Mouse (Mus musculus): ENCODE results near the gene Pacsin2.

Gene Pacsin2

DNA sequence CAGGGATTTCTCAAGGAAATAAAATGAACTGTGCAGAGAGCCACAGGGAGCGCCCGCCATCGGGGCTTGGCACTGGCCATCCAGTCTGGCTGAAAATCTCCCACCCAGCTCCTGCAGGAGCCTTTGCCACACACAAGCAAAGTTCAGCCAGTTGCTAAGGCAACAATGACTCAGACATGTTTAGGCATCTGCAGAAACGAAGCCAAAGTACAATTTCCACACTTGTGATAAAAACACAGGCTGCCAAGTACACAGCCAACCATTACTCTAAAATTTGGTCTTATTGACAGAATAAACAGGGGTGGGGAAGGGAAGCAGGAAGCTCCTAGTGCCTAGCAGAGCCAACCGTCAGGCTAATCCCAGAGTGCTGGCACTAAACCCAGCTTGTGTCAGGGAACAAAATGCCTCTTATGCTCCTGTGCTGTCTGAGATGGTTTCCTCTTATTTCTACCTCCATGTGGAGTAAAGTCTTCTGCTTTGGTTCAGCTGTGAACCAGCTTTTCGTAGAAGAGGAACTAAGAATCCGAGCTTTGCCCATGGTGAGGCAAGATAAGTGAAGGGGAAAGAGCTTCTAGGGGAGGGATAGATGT, 12.7 kb downstream of the Pacsin2 start:
- no peak for DNase-seq (ENCODE audit: low spot score in 2 of 2)

DNA sequence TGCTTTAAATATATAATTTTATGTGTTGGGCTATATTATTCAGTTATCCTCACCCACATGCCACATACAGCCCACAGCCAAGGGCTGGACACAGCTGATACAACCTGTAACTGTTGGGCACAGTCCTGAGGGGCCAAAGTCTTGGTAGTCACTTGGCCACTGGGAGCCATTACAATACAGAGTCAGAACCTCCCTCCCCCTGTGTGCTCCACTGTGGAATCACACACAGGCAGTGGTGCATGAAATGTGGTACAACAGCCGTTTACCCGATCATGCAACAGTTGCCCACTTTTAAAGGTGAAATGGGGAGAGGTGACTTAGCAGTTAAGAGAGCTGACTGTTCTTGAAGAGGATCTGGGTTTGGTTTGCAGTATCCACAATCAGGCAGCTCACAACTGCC, 14.4 kb downstream of the Pacsin2 start:
- no peak for DNase-seq (ENCODE audit: low spot score in 2 of 2)

DNA sequence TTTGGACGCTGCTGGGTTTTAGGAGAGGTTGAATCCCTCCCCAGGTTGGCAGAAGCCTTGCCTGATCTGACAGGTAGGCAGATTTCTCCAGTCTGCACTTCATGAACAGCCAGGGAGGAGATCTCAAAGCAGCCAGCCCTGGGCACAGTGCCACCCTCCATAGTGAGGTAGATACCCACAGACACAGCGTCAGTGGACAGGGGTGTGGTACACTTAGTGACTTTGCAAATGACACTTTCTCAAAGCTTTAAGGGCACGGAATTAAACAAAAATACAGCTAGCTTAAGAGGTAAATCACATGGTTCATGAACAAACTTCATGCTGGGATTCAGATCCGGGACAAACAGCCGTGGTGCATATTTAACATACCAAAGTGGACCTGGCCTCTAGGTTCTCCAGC, 15.8 kb downstream of the Pacsin2 start:
- no peak for DNase-seq (ENCODE audit: low spot score in 2 of 2)

DNA sequence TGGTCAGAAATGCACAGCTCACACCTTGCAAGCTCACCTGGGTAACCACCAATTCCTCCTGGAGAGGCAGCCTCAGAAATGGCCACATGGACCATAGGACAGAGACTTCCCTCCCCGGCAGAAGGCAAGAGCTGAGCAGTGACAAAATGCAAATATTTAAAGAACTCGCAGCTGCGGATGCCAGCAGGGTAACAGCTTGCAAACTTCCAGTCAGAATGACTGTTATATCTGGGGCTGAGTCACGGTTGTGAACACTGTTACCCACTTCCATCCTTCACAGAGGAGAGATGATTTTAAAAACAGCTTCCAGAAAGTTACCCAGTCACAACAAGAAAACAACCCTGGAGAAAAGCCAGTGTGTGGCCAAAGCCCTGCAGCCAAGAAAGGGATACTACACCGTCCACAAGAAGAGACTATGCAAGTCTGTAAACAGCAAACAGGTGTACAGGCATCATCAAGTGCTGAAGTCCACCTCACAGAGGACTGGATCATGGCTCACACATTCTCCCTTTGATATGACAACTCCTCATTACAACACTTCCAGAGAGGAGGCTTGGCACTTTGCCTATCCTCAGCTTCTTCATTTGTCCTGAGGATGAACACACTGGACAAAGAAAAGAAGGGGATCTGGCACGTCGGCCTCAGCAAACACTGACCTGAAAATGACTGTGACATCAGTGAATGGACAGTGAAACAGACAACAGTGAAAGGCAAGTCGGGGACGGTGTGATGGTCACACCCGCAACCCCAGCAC, 16.4 kb downstream of the Pacsin2 start:
- no peak for DNase-seq (ENCODE audit: low spot score in 2 of 2)

DNA sequence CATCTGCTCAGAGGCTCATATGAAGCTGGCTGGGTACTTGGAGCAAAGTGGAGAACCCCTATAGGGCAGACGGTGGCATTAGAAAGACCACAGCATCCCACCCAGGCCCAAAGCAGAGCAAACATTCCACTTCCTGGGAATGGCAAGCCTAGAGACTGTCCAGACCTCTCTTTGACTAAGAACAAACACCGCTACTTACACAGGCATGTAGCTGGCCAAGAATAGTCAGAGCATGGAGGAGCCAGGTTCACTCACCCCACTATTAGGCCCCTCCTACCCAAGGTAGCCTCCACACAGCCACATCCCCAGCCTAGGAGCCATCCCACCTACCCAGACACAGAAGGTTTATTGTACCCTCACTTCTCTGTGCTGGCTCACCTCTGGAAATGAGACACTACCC, 18.5 kb downstream of the Pacsin2 start:
- no peak for DNase-seq (ENCODE audit: low spot score in 2 of 2)

DNA sequence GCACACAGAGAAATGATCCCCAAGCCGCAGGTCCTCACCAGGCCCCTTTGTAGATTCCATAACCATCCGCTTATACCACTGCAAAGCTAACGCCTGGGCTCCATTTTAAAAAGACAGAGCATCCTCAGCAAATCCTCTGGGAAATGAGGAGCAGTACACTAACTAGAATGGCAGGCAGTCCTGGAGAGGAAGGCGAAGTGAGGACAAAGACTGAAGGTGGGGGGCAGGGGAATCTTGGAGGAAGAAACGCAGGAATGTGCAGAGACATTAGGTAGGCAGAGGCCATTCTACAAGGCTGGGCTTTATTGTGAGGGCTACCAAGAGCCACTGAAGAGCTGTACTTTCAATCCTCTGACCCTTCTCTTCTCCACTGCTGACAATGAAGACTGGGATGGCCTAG, 19.0 kb downstream of the Pacsin2 start:
- no peak for DNase-seq (ENCODE audit: low spot score in 2 of 2)

DNA sequence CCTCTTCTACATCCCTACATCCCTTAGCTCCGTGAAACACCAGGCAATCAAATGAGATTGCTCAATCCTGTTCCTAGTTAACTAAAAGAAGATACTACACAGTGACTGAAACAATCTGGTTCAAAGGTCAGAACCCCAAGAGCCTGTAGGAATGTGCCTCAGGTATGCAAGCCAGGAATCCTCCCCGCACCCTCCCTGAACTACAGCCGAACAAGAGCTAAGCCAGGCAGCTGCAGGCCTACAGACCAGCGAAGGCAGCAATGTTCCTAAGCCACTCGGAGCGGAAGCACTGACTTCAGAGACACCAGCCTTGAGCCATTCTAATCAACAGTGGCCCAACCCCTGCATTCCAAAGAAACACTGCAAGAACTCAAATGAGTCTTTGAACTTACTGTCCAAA, 20.0 kb downstream of the Pacsin2 start:
- DNase-seq (ENCODE audit: low spot score in 2 of 2): no peak

DNA sequence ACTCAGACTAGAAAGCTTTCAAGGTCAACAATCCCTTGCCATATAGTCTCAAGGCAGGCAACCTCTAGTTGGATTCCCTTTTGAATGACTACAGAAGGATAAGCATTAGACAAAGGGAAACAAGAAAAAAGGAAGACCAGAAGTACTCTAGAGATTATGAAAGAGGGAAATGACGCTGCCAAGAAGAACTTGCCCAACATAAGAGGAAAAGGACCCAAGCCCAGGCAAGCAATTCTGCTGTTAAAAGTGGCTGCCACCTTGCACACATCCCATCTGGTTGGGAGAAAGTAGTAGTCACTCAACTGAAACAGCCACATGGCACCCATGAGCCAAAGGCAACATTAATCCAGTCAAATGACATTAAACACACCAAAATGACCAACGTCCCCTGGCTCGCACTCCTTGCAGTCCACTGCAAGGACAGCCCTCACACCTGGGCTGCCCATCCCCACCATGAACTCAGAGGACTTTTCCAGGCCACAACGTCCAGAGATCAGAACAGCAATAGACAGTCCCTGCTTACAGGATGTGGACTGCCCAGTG, 21.8 kb downstream of the Pacsin2 start:
- no peak for DNase-seq (ENCODE audit: low spot score in 2 of 2)

DNA sequence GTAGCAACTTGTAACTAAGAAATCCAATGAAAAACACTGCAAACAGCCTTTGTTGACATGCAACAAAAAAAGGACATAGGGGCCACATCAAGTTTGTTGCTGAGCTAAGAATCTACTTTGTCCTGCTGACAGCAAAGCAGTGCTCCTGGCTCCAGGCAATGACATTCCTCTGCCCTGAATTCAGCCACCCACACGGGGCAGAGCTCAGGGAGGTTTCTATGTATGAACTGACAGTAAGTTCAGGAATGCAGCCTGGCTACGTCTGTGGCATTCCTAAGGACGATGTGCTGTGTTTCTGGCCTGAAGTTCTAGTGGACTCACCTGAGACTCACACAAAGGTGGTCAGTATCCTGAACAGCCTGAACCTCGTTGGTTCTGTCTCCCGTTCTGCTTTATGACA, 23.7 kb downstream of the Pacsin2 start:
- DNase-seq (ENCODE audit: low spot score in 2 of 2): no peak

DNA sequence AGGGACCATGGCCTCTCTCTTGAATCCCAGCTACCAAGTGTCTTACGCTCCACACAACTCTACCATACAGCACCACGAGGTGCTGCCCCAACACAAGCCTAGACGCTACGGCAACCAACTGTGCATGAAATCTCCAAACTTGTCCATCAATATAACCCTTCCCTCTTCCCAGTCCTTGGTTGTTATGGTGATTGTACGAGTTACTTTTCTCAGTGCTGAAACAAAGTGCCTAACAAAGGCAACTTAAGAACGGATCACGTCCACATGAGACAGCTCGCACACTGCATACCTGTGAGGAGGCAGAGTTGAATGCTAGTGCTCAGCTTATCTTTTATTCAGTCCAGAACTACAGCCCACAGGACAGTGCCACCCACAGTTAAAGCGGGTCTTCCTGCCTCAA, 27.9 kb downstream of the Pacsin2 start:
- DNase-seq (ENCODE audit: low spot score in 2 of 2): no peak

DNA sequence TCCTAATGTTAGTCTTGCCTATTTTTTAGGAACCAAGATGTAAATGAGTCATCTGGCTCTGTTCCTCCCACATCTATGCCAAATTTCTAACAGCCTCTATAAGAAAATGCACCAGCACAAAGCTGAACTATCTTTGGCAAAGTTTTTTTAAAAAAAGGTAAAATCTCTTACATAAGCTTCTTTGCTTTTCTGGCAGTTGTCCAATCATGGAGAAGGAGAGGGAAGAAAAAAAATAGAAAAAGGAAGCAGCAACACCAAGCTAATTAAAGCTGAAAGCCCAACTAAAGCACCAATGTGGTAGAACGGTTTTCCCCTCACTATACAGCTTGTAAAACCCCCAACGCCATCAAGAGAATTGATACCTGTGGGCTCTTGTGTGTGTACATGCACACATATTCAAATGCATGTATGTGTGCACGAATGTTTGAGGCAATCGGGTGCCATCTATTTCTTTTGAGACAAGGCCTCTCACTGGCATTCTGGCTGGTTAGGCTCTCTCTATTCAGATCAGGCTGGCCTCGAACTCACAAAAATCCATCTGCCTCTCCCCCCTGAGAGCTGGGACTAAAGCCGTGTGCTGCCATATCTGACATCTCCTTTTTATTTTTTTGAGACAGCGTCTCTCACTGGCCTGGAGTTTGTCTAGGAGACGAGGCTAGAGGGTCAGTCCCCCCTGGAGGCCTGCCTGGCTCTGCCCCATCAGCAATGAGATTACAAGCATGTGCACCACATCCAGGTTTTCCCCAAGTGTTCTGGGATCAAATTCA, 28.9 kb downstream of the Pacsin2 start:
- no peak for DNase-seq (ENCODE audit: low spot score in 2 of 2)

DNA sequence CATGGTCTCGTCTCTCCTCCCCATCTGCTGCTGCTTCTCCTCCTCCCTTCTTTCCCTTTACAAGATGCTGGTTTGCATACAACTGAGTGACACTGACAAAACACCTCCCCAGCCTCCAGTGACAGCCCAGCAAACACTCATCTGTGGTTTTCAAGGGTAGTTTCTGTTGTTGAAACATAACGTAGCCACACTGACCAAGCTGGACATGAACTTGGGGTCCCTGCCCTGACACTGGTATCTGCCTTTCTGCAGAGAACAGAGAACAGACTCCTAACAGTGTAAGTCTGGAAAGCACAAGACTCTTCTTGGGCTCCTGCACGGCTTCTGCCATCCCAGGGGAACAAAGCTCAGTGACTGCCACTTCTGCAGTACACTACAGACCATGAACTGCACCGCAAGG, 29.7 kb downstream of the Pacsin2 start:
- no peak for DNase-seq (ENCODE audit: low spot score in 2 of 2)

DNA sequence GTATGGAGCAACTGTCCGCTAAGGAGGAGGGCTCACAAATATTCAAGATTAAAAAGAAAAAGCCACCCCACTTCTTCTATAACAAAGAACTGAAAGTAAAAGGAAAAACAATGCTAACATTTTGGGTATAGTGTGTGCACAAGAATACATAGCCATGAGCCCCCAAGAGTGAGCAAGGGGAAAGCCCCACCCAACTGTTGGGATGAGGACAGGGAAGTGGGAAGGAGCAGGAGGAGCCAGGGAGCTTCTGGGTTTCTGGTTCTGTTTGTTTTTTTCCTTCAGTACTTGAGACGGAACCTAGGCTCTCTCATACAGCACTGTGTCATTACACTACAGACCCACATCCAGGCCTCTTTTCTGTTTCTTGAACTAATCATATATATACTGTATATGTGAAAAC, 31.1 kb downstream of the Pacsin2 start:
- no peak for DNase-seq (ENCODE audit: low spot score in 2 of 2)

DNA sequence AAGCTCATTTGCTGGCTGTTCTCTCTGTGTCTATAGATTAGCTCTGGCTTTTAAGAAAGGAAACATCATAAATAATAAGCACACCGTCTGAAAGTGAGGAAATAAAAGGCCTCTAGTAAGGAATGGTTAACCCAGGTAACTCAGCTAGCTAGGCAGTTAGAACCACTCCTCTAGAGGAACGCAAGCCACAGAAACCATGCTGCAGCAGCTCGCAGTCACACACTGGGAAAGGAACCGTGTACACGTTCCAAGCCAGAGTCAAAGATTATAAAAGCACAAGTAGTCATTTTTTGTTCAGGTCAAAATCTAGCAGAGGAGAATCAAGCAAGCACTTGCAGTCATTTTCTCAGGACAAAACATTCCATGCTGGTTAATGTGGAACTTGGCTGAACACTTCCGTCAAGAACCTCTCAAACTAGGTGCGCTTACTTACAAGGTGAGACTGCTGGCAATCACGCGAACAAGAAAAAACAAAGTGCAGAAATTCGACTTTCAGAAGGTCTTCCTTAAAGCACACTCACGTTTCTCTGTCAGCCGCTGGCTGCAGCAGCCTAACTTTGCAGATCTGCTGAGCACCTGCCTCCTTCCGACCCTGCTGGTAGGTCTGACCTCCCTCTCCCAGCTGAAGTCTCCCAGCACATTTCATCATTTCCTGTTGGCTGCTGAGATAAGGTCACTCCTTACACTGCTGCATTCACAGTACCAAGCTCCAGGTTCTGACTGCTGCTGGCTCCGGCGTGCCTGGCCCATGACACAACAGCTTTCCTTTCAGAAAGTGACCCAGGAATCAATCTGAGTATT, 32.0 kb downstream of the Pacsin2 start:
- peak; percentile 49 to 72 for DNase-seq (ENCODE audit: low spot score in 2 of 2)

DNA sequence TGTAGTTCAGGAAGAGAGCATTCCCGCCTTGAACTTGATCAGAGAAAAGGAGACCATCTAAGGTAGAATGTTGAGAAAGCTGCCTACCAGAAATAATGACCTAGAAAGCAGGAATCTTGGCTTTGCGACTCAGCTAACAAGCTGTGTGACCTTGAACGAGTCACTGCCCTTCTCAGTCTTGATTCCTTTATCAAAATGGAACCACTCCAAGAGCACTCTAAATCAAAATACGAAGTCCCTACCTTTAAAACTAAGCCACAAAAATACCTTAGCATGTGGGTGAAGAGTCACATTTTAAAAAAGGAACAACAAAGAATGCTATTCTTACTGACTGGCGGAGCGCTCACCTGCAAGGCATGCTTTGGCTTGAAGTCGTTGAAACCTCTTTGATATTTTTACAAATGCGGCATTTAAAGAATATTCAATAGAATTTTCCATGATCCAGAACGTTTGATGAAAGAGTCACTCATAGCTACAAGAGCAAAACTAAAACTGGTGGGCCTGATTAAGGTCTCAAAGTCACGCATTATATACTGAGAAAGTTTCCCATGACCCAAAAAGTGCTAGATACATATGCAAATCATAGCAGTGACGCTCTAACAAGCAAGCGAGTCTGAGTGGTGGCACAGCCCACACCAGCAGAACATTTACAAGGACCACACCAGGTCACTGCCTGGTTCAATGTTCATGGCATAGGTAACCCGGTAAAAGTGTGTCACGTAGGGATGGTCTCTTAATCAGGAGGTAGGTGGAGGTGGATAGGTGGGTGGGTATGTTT, 33.2 kb downstream of the Pacsin2 start:
- DNase-seq (ENCODE audit: low spot score in 2 of 2): no peak

DNA sequence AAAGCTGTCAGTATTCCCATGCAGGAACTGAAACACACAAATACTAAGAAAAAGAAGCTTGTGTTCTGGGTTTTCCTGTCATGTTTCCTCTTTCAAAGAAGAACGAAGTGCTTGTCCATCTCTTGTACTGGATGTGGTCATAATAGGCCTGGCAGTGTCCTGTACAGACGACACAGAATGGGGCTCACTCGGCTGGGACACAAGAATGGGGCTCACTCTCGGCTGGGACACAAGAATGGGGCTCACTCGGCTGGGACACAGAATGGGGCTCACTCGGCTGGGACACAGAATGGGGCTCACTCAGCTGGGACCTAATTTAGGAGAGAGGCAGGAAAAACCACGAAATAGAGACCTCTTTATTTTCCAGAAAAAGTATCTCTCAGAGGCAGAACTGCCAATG, 34.0 kb downstream of the Pacsin2 start:
- no peak for DNase-seq (ENCODE audit: low spot score in 2 of 2)

DNA sequence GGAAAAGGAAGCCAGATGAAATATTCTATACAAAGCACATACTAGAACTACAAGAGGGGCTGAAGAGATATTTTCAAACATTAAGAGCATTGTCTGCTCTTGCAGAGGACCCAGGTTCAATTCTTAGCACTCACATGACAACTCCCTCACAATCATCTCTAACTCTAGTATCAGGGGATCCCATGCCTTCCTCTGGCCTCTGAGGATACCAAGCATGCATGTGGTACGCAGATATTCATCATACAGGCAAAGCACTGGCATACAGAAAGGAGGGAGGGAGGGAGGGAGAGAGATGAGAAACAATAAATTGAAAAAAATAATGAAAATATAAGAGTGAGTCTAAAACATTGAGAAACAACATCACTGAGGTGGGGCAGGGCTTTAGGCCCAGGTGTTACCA, 35.8 kb downstream of the Pacsin2 start:
- DNase-seq (ENCODE audit: low spot score in 2 of 2): no peak

DNA sequence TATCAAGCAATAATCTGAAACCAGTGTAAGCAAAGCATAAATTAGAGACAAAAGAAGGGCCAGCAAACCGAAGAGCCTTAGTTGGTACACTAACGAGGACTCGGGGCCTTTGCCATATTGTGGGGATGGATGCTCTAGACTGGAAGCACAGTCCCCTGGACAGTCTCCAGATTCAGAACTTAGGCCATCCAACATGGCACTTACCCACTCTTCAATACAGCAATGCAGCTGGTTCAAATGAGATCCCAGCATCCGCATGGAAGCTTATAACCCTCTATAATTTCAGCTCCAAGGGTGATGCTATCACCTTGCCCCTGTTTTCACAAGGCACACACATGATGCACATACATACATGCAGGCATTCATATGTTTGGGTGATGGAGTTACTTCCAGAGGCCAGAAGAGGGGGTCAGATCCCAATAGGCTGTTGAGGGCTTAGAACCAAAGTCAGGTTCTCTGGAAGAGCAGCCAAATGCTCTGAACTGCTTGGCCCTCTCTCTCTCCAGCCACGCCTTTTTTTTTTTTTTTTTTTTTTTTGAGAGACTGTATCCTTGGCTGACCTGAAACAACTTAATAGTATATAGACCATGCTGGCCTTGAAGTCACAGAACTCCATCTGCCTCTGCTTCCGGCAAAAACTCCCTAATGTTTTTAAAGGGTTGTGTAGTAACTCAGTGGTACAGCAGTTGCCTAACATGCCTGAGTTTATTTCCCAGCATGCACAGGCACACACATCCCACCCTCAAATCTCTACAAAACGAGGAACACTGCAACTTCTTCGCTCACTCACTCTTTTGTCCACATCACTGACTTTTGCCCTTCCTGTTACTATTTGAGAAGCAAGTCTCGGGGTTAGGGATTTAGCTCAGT, 36.9 kb downstream of the Pacsin2 start:
- DNase-seq (ENCODE audit: low spot score in 2 of 2): no peak

DNA sequence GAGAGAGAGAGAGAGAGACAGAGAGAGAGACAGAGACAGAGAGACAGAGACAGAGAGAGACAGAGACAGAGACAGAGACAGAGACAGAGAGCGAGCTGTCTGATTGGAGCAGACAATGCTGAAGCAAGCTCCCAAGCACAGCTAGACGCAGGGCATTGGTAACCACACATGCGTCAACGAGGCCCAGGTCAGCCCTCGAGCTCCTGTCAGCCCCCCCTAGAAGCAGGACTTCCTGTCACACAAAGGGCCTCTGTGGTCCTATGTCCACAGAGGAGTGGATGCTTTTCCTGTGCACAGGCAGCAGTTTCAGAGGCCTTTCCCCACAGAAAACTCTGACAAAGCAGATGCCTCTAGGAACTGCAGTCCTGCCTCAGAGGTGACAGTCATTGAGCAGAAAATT, 38.6 kb downstream of the Pacsin2 start:
- no peak for DNase-seq (ENCODE audit: low spot score in 2 of 2)

DNA sequence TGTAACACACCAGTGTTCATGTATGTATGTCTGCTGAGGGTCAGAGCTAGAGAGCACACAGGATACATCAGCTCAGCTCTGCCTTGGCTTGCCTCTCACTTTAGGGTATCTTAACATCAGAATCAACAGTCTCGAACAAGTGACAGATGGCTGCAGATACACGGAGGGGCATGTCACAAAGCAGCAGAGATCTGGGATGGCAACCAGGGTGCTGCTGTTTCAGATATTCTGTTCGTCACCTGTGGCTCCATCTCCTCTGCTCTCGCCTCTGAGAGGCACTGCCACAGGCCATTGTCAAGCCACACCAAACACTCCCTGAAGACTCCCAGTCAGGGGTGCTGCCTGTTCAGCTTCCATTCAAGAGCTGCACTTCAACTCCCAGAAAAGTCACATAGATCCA, 39.1 kb downstream of the Pacsin2 start:
- DNase-seq (ENCODE audit: low spot score in 2 of 2): no peak
